Comparison of ENCODE assay signal across 8 mouse cellular contexts in genomic region chr1:155784343-155785205, GRCm38 (mm10). TPM values are rescaled to one million over a fixed set of nuclear protein-coding genes. Genes with fewer than 3 reads are reported as not detected.
DNase-seq lines count a peak whose midpoint lies in the region; ATAC-seq lines count a peak whose summit lies in the region.

No protein-coding gene starts in this region.

- no peak for ATAC-seq in liver, embryonic 12.5 days
- 0 out of 2 replicates have a peak, but pooled peaks have one; percentile 53 for ATAC-seq in neural tube, embryonic 11.5 days (ENCODE audit: insufficient read depth, low FRiP score, low TSS enrichment)

- 22% methylated on average over 19 of the region's 19 CpGs for WGBS in liver, embryonic 12.5 days (ENCODE audit: insufficient replicate concordance)
- 37% methylated on average over 19 of the region's 19 CpGs for WGBS in neural tube, embryonic 11.5 days

- no peak overlapping the region for H3K4me3 ChIP-seq in liver, embryonic 12.5 days
- H3K4me3 ChIP-seq in neural tube, embryonic 11.5 days (ENCODE audit: low read depth, low read length) = no peak overlapping the region

- H3K9me3 ChIP-seq in liver, embryonic 12.5 days (replicated peaks) = no peaks in the 10 kb centered on the region
- H3K9me3 ChIP-seq in neural tube, embryonic 11.5 days (ENCODE audit: control insufficient read depth, low read length) = no peaks in the 10 kb centered on the region

- H3K27ac ChIP-seq in liver, embryonic 12.5 days = no peak overlapping the region
- no peak overlapping the region for H3K27ac ChIP-seq in neural tube, embryonic 11.5 days (ENCODE audit: low read depth, low read length)

- DNase-seq in urinary bladder, postnatal 14 days (ENCODE audit: low spot score) = peak; percentile 59
- no peak for DNase-seq in urinary bladder, postnatal 10 days (ENCODE audit: low spot score)
- peak; percentile 59 to 68 for DNase-seq in cerebellum, postnatal 36 days
- DNase-seq in heart, adult 8-10 months (ENCODE audit: low spot score) = peak; percentile 25
- DNase-seq in kidney, adult 11 months = peak; percentile 63
- DNase-seq in neural tube, embryonic 11.5 days (ENCODE audit: low spot score) = peak; percentile 69
- DNase-seq in testis, postnatal 10 days (ENCODE audit: low spot score) = peak; percentile 82

- H3K36me3 ChIP-seq in liver, embryonic 12.5 days = peaks cover 76% of the 10 kb centered on the region
- 0 out of 2 replicates have a peak, but pooled peaks cover 2% of the 10 kb centered on the region for H3K36me3 ChIP-seq in neural tube, embryonic 11.5 days (ENCODE audit: control insufficient read depth, insufficient read depth, low read length)

- no peak overlapping the region for H3K9ac ChIP-seq in liver, embryonic 12.5 days
- no peak overlapping the region for H3K9ac ChIP-seq in neural tube, embryonic 11.5 days (ENCODE audit: low read length)

- peak overlapping the region; percentile 38 for H3K4me2 ChIP-seq in liver, embryonic 12.5 days
- H3K4me2 ChIP-seq in neural tube, embryonic 11.5 days (ENCODE audit: low read depth) = no peak overlapping the region

- peaks cover 14% of the 10 kb centered on the region for H3K4me1 ChIP-seq in liver, embryonic 12.5 days
- peaks cover 4% of the 10 kb centered on the region; the same call in 1 of the 2 replicates for H3K4me1 ChIP-seq in neural tube, embryonic 11.5 days (ENCODE audit: control insufficient read depth, insufficient read depth, low read length)

- H3K27me3 ChIP-seq in liver, embryonic 12.5 days (replicated peaks) = no peaks in the 10 kb centered on the region
- peaks cover 6% of the 10 kb centered on the region; the same call in 1 of the 2 replicates for H3K27me3 ChIP-seq in neural tube, embryonic 11.5 days (ENCODE audit: control insufficient read depth, insufficient read depth, low read length)

RNA-seq across cellular contexts. Expression of gene Qsox1, which starts 28.1 kb away (rescaled TPM):
- total RNA-seq in heart, adult 8-10 months (2022) = 10 to 100 TPM; 31.0 to 36.3 (median 34.5) TPM
- polyA plus RNA-seq in liver, embryonic 12.5 days (2016; fragmentation: Nextera tagmentation; extraction: Ambion mirVana) = 26.1 and 26.2 TPM in 2 replicates
- polyA plus RNA-seq in neural tube, embryonic 11.5 days (2014; fragmentation: Nextera tagmentation; extraction: Ambion mirVana) = 9.5 and 10.3 TPM in 2 replicates

RNA-seq across cellular contexts. Expression of gene Lhx4, which starts 33.1 kb away (rescaled TPM):
- total RNA-seq in heart, adult 8-10 months (2022) = not detected
- polyA plus RNA-seq in liver, embryonic 12.5 days (2016; fragmentation: Nextera tagmentation; extraction: Ambion mirVana) = not detected in 2 replicates
- polyA plus RNA-seq in neural tube, embryonic 11.5 days (2014; fragmentation: Nextera tagmentation; extraction: Ambion mirVana) = 10.6 and 13.9 TPM in 2 replicates

Comparison
In these comparisons a context has a peak if more than half of its experiments do, and no peak if none do; other contexts are left out.
1. RNA of gene Lhx4, which starts 33.1 kb away (polyA plus RNA-seq): 10.6 to 13.9 TPM in neural tube, embryonic 11.5 days; not detected in liver, embryonic 12.5 days; every median in the first group is over 10 times any median in the second.